Mouse (Mus musculus): Measurements from ENCODE around the gene Dcaf17. TPM values are rescaled to one million over a fixed set of nuclear protein-coding genes. Genes with fewer than 3 reads are reported as not detected.

The Dcaf17 gene
- polyA plus RNA-seq, 1 experiment: 5.0 TPM

GRCm38 (mm10) chr2:71054716-71055115, 412 bp upstream of the Dcaf17 start:
- DNase-seq (ENCODE audit: low read depth): no peak

GRCm38 (mm10) chr2:71056115-71056835, 1.1 kb downstream of the Dcaf17 start:
- no peak for DNase-seq (ENCODE audit: low read depth)

DNA sequence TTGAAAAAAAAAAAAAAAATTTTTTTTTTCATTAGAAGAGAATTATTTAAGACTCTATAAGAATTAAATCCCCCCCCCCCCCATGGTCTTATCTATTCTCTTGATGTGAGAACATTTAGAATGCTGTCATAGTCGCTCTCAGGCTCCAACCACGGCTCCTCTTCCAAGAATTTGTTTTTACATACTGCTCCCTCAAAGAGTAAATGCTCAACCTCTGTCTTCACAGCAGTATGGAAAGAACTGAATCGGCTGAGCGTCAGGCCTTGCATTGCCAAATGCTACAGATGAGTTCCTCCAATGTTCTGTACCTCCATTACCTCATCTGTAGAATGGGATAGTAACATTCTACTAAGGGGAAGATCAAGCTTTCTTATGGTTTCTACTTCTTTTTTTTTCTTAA, 16.5 kb downstream of the Dcaf17 start:
- no peak for DNase-seq (ENCODE audit: low read depth)

GRCm38 (mm10) chr2:71073330-71073729, 18.2 kb downstream of the Dcaf17 start:
- DNase-seq (ENCODE audit: low read depth): no peak

DNA sequence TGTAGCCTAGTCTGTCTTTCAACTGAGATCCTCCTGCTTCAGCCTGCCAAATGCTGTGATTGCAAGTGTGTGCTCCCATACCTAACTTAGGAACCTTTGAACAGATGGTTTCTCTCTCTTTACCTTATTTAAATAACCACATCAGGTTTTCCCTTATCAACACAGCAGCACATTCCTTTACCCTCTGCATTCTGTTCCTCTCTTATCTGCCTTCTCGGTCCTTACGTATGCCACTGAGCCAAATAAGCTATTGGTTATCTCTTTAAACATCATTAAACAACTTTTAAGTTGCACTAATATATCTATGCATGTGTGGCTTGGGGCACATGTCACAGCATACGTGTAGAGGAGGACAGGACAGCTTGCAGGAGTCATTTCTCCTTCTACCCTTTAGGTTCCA, 18.7 kb downstream of the Dcaf17 start:
- DNase-seq (ENCODE audit: low read depth): no peak

DNA sequence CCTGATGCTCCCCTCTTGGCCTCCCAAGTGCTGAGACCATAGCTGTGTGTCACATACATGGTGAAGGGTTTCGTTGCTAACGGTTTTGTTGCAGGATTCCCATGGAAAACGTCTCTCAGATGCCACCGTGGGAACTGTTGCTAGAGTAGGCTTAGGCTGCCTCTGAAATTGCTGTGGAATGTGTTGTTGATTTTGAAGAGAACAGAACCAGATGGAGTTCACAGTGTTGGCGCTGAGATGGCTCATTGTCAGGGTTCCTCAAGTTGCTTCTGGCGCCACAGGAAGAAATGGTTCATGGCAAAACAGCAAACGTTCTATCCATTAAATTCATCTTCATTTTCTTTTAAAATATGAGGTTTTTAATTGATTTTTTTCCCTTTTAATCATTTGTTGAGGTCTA, 27.3 kb downstream of the Dcaf17 start:
- no peak for DNase-seq (ENCODE audit: low read depth)

DNA sequence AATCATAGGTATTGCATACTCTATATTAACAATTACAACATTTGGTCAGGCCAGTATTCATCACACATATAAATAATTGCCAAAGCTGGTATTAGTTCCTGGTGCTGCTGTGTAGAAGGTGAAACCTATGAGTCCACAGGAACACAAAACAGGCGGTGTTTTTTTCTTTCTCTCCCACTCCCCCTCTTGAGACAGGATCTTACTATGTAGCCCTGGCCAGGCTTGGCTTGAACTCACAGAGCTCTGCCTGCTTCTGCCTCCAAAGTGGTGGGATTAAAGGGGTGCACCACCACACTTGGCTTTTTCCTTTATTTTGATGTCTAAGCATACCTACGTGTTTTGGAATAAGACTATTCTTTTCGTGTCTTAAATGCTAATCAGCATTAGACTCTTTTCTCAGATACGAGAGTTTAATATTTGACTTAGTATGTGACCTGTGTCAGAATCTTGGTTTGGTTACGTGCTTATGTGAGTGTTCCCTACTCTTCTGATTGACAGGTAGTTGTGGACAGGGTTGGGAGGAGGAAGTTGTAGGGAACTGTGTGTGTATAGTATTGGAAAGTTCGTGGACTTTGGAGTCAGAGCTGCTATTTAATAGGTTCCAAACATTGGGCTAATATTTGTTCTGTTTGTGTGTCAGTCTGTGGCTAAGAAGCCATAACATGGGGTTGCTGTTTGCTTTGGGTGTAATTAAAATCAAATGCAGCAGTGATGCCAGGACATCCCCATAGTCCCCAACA, 28.5 kb downstream of the Dcaf17 start:
- no peak for DNase-seq (ENCODE audit: low read depth)

DNA sequence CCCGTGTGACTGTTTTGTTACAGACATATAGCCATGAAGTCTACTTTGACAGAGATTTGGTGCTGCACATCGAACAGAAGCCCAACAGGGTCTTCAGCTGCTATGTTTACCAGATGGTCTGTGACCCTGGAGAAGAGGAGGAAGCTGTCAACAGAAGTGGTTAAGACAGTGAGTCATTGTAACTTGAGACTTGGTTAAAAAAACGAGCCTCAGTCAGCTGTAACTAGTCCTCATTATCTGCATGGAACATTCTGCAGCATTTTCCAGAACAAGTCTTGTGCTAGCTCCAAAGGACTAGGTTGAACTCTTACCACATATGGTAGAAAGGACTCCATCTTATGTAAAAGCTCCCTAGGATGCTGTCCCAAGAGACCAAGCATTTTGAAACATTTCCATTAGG, 34.6 kb downstream of the Dcaf17 start:
- no peak for DNase-seq (ENCODE audit: low read depth)

DNA sequence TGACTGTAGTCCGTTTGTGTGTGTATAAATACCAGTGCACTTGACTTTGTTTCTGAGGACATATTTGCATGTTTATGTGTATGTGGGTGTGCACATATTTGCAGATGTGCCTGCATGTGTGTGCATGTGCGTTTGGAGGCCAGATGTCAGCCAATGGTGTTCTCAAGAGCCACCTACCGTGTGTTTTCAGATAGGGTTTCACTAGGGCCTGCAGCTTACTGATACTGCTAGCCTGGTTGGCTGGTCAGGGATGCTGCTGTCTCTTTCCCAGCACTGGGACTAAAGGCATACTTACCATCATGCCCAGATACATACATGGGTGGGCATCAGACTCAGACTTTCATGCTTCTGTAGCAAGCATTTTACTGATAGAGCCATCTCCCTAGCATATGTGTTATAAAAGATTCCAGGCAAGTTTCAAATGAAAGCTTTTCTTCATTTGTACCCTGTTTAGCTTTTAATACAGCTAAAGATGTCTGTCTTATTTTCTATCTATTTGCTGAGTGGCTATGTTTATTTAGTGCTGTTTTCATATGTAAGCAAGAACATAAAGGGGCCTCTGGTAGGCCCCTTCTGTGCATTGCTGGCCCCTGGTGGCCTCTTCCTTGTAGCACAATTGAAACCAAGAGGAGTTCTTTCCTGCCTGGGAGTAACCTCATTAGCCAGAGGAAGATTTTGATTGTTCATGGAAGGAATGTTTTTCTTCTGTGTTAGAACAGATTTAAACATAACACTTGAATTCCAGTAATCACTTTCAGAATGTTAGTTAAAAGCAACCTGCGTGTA, 35.7 kb downstream of the Dcaf17 start:
- no peak for DNase-seq (ENCODE audit: low read depth)

DNA sequence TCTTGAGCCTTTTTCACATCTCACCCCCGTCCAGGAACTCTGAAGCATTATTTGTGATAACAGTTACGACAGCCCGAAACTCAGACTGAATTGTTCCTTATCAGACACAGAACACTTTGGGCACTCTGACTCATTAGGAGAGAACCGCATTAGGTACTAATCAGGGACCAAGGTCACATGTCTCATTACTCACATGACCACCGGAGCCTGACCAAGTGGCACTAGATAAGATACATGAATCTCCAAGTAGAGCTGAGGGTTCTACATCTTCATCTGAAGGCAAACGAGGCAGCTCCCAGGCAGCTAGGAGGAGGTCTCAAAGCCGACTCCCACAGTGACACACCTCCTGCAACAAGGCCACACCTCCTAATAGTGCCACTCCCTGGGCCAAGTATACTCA, 41.0 kb downstream of the Dcaf17 start:
- DNase-seq (ENCODE audit: low read depth): no peak

DNA sequence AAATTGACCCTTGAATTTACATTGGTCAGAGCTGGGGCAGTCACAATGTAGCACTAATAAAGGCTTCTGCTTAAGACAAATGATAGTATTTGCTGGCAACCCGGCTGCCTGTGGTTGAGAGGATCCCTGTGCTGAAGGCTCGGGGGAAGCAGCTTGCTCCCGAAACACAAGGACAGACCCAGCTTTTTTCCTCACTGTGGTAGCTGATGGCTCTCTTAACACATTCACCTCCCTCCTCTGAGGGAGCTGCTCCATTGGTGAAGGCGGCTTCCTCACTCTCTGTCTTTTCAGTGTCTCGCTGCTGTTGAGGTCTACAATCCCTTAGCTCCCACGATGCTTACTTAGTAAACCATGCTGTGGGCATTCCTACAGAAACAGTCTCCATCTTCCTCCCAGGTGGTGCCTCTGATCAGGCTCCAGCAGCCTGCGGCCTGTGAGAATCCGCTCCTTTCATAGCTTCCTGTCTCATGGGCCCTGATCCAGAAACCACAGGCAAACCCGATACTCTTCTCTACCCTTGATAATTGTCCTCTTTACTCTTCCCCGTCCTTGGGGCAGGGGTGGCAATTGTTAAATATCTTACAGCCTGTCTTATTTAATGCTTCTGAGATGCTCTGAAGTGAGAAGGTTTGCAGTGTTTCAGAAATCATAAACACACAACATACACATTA, 47.6 kb downstream of the Dcaf17 start:
- no peak for DNase-seq (ENCODE audit: low read depth)

DNA sequence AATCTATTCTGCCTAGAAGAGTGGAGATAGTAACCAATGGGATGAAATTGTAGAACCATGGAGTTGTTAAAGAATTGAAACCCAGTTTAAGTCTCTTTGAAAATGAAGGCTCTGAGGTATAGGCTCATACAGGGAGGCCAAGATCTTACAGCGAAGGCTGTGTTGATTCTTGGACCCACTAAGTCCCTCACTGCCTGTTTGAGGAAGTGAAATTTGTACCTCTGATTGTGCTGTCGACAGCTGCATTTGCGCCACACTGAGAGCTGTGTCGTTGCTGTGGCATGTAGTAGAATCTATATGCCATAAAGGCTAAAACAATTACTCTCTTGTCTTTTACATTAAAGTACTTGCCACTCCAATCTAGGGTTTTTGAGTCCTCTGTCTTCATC, 48.2 kb downstream of the Dcaf17 start:
- no peak for DNase-seq (ENCODE audit: low read depth)

- no peak for DNase-seq (ENCODE audit: low read depth)
Measured at GRCm38 (mm10) chr2:71104696-71105095, 49.6 kb downstream of the Dcaf17 start.

GRCm38 (mm10) chr2:71105469-71106215, 50.5 kb downstream of the Dcaf17 start:
- DNase-seq (ENCODE audit: low read depth): no peak

DNA sequence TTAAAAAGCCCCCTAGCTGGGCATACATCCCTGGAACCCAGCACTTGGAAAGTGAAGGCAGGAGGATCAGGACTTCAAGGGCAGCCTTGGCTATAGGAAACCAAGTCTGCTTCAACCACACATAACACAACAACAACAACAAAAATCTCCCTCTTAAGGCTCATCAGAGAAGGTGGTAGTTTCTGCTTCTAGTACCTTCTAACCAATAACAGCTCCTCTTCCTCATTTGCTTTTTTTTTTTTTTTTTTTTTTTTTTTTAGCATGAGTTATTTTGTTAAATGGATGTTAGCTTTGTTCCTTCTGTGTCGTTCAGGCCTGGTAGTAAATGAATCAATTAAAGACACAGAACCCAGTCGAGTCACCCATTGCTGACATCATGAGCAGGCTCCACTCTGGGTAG, 52.1 kb downstream of the Dcaf17 start:
- DNase-seq (ENCODE audit: low read depth): no peak

- DNase-seq (ENCODE audit: low read depth): no peak
Measured at GRCm38 (mm10) chr2:71108541-71108940, 53.4 kb downstream of the Dcaf17 start.

GRCm38 (mm10) chr2:71113489-71114171, 58.5 kb downstream of the Dcaf17 start:
- no peak for DNase-seq (ENCODE audit: low read depth)

- no peak for DNase-seq (ENCODE audit: low read depth)
Measured at GRCm38 (mm10) chr2:71116151-71116550, 61.0 kb downstream of the Dcaf17 start.

DNA sequence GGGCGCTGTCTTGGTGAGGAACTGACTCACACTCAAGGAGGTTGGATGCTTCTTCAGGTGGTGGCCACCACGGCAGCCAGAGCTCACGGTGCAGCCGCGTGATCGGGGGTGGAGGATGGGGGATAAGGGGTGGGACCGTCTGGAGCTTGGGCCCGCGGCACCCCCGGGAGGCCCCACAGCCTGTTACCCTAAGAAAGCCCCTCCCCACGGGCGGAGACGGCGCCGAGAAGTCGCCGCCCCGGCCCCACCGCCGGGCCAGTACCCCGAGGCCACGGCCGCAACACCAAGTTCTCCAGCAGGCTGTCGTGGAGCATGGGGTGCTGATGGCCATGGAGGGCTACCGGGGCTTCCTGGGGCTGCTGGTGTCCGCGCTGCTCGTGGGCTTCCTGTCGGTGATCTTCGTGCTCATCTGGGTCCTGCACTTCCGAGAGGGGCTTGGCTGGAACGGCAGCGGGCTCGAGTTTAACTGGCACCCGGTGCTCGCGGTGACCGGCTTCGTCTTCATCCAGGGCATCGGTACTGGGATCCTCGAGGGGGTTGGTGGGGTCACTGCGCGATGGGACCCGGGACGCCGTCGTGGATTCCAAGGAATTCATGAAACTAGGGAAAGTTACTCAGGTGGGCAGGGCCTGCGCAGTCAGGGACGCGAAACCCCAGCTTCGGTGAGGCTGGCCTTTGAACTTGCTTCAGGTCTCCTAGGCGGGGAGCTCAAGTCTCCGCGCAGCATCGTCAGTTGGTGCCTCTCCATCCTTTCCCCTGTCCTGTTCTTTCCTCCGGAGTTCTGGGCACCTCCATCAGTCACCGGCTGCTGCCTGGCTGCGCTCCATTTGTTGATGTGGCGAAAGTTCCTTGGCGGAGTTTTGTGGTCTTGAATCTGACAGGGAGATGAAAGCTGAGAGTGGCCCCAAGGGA, 62.9 kb downstream of the Dcaf17 start, which contains the start of gene Cybrd1:
Gene Cybrd1 (plus strand): TSS at position 127 of the 912 bp plus-strand sequence.
- DNase-seq (ENCODE audit: low read depth): no peak

GRCm38 (mm10) chr2:71120844-71121243, 65.7 kb downstream of the Dcaf17 start:
- no peak for DNase-seq (ENCODE audit: low read depth)
